Mouse (Mus musculus): Measurements from ENCODE around the gene Tex45. TPM values are rescaled to one million over a fixed set of nuclear protein-coding genes. Genes with fewer than 3 reads are reported as not detected.

The Tex45 gene
- polyA plus RNA-seq, 1 experiment from 2014 or later = 0.18 TPM

DNA sequence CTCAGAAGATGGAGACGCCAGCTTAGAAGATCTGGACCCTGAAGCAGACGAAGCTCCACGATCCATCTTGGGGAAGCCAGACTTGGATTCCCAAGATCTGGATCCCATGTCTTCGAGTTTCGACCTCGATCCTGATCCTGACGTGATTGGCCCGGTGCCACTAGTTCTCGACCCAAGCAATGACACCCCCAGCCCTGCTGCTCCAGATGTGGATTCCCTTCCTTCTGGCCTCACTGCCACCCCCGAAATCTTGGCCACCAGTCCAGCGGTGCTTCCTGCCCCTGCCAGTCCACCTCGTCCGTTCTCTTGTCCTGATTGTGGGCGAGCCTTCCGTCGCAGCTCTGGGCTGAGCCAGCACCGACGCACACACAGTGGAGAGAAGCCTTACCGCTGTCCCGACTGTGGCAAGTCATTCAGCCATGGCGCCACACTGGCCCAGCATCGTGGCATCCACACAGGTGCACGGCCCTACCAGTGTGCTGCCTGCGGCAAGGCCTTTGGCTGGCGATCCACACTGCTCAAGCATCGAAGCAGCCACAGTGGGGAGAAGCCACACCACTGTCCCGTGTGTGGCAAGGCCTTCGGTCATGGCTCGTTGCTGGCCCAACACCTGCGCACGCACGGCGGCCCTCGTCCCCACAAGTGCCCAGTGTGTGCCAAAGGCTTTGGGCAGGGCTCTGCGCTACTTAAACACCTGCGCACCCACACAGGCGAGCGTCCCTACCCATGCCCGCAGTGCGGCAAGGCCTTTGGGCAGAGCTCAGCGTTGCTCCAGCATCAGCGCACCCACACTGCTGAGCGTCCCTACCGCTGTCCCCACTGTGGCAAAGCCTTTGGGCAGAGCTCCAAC, 25.1 kb downstream of the Tex45 start:
- Histone ChIP-seq H3K27me3 (ENCODE audit: control insufficient read depth, insufficient read depth, low read length) (no peaks in the 10 kb centered on the region), H3K4me2 (ENCODE audit: low read length) (no peak overlapping the region), H3K4me3 (replicated peaks; ENCODE audit: low read depth, low read length) (no peak overlapping the region), H3K27ac (replicated peaks; ENCODE audit: low read depth, low read length) (no peak overlapping the region), H3K36me3 (ENCODE audit: control insufficient read depth, insufficient read depth, low read length) (peaks cover 33% of the 10 kb centered on the region), H3K9ac (replicated peaks; ENCODE audit: low read length) (no peak overlapping the region), H3K4me1 (ENCODE audit: control insufficient read depth, insufficient read depth, low read length) (peaks cover 13% of the 10 kb centered on the region), H3K9me3 (ENCODE audit: control insufficient read depth, low read length) (peaks cover 7% of the 10 kb centered on the region; the same call in 1 of the 2 replicates)
- DNase-seq = no peak
- no peak for ATAC-seq (ENCODE audit: low FRiP score, low TSS enrichment)
- WGBS = 97% methylated on average over 44 of the region's 44 CpGs

DNA sequence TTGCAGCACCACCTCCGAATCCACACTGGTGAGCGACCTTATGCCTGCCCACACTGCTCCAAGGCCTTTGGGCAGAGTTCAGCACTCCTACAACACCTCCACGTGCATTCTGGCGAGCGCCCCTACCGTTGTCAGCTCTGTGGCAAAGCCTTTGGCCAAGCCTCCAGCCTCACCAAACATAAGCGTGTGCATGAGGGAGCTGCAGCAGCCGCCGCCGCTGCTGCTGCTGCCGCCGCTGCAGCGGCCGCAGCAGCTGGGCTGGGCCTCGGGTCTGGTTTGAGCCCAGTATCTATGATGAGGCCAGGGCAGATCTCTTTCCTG, 25.7 kb downstream of the Tex45 start:
- Histone ChIP-seq H3K4me2 (ENCODE audit: low read length) (no peak overlapping the region), H3K27ac (replicated peaks; ENCODE audit: low read depth, low read length) (no peak overlapping the region), H3K4me1 (ENCODE audit: control insufficient read depth, insufficient read depth, low read length) (peaks cover 19% of the 10 kb centered on the region), H3K36me3 (ENCODE audit: control insufficient read depth, insufficient read depth, low read length) (peaks cover 33% of the 10 kb centered on the region), H3K27me3 (ENCODE audit: control insufficient read depth, insufficient read depth, low read length) (no peaks in the 10 kb centered on the region), H3K9ac (replicated peaks; ENCODE audit: low read length) (no peak overlapping the region), H3K9me3 (ENCODE audit: control insufficient read depth, low read length) (peaks cover 7% of the 10 kb centered on the region; the same call in 1 of the 2 replicates), H3K4me3 (replicated peaks; ENCODE audit: low read depth, low read length) (no peak overlapping the region)
- DNase-seq (no peak), ATAC-seq (ENCODE audit: low FRiP score, low TSS enrichment) (no peak)
- 94% methylated on average over 15 of the region's 15 CpGs for WGBS

DNA sequence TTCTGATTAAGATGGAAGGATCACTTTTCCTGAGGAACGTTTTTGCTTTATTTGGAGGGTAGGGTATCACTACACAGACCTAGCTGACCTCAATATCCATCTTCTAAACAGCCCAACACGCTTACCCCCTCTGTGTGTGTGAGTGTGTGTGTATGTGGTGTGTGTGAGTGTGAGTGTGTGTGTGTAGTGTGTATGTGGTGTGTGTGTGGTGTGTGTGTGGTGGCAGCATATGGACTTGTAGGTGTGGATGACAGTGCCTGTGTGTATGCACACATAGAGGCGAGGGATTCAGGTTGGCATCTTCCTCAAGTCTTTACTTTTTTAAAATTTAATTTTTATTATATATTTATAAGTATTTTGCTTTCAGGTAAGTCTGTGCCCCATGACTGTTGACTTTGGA, 27.9 kb downstream of the Tex45 start:
- no peak overlapping the region for H3K27ac ChIP-seq (replicated peaks; ENCODE audit: low read depth, low read length)
- no peaks in the 10 kb centered on the region for H3K27me3 ChIP-seq (ENCODE audit: control insufficient read depth, insufficient read depth, low read length)
- H3K9me3 ChIP-seq (ENCODE audit: control insufficient read depth, low read length) = peaks cover 7% of the 10 kb centered on the region; the same call in 1 of the 2 replicates
- H3K4me2 ChIP-seq (ENCODE audit: low read length) = no peak overlapping the region
- DNase-seq (no peak), ATAC-seq (ENCODE audit: low FRiP score, low TSS enrichment) (no peak)
- H3K9ac ChIP-seq (replicated peaks; ENCODE audit: low read length) = no peak overlapping the region
- H3K4me1 ChIP-seq (ENCODE audit: control insufficient read depth, insufficient read depth, low read length) = peaks cover 24% of the 10 kb centered on the region
- 92% methylated on average over 3 of the region's 3 CpGs for WGBS
- no peak overlapping the region for H3K4me3 ChIP-seq (replicated peaks; ENCODE audit: low read depth, low read length)
- H3K36me3 ChIP-seq (ENCODE audit: control insufficient read depth, insufficient read depth, low read length) = peaks cover 33% of the 10 kb centered on the region

DNA sequence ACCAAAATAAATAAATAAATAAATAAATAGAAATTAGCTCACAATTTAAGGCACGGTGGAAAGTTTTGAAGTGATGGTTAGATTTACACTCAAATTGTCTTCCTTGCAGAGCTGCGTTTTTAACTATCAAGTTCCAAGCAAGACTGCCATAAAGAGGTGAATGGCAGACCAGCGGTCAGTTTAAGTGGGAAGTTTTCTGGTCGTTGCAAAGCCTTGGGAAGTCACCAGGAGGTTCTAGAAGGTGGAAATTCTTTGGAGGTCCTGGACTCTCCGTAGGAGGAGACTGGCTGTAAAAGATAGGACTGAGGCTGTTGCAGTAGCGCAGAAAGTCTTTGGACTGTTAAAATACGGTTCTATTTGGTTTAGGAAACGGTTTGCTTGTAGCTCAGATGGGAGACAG, 29.1 kb downstream of the Tex45 start:
- Histone ChIP-seq H3K27ac (replicated peaks; ENCODE audit: low read depth, low read length) (peak overlapping the region; percentile 84), H3K4me2 (ENCODE audit: low read length) (peak overlapping the region; percentile 83), H3K4me1 (ENCODE audit: control insufficient read depth, insufficient read depth, low read length) (peaks cover 19% of the 10 kb centered on the region), H3K9ac (replicated peaks; ENCODE audit: low read length) (peak overlapping the region; percentile 69), H3K27me3 (ENCODE audit: control insufficient read depth, insufficient read depth, low read length) (no peaks in the 10 kb centered on the region), H3K4me3 (replicated peaks; ENCODE audit: low read depth, low read length) (peak overlapping the region; percentile 79), H3K9me3 (ENCODE audit: control insufficient read depth, low read length) (peaks cover 7% of the 10 kb centered on the region; the same call in 1 of the 2 replicates), H3K36me3 (ENCODE audit: control insufficient read depth, insufficient read depth, low read length) (peaks cover 37% of the 10 kb centered on the region)
- ATAC-seq (ENCODE audit: low FRiP score, low TSS enrichment) (peak; percentile 5; the same call in 1 of the 2 replicates), DNase-seq (no peak)
- WGBS = 8% methylated on average over 8 of the region's 8 CpGs

DNA sequence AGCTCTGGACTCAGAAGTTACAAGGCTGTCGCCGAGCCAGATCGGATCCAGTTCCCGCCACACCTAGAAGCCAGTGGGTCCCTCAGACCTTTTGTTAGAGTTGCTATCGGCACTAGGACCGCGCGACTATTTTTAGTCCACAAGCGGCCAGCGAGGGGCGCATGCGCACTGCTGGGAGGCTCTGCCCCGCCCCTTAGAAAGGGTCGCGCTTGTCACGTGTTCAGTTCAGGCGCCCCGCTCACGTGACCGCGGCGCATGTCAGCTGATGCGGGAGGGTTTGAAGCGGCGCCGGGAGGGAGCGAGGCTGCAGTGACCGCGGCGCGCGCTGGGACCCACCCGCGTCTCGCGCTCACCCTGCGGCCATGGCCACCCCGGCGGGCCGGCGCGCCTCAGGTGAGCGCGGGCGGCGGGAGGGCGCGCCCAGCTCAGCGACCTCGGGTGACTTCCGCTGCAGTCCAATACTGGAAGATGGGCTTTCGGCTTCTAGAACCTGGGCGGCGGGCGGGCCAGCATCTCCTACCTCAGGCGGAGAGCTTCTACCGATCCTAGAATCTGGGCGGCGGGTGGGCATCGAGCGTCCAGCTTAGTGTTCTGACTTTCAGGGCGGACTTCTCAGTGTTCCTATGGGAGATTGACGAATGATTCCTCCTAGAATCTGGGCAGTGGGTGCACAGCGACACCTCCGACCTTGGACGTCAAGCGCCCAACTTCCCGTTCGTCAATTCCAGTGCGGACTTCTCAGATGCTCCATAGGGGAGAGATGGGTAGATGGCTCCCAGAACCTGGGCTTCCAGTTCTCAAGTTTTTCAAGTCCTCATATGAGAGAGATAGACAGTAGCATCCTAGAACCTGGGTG, 29.8 kb downstream of the Tex45 start, which contains the start of gene Mcoln1:
Gene Mcoln1, plus strand, starts transcription at position 223 of the 856 bp plus-strand sequence.
- peak; percentile 91 for ATAC-seq (ENCODE audit: low FRiP score, low TSS enrichment)
- DNase-seq = peak; percentile 100
- Histone ChIP-seq H3K9ac (replicated peaks; ENCODE audit: low read length) (peak within 1 kb of the TSS; percentile 83), H3K4me3 (replicated peaks; ENCODE audit: low read depth, low read length) (peak within 1 kb of the TSS; percentile 79), H3K27me3 (ENCODE audit: control insufficient read depth, insufficient read depth, low read length) (no peaks in the 10 kb centered on the region), H3K4me1 (ENCODE audit: control insufficient read depth, insufficient read depth, low read length) (peaks cover 19% of the 10 kb centered on the region), H3K36me3 (ENCODE audit: control insufficient read depth, insufficient read depth, low read length) (peaks cover 34% of the 10 kb centered on the region), H3K4me2 (ENCODE audit: low read length) (peak within 1 kb of the TSS; percentile 83), H3K9me3 (ENCODE audit: control insufficient read depth, low read length) (peaks cover 7% of the 10 kb centered on the region; the same call in 1 of the 2 replicates), H3K27ac (replicated peaks; ENCODE audit: low read depth, low read length) (peak within 1 kb of the TSS; percentile 84)
- WGBS = under 1% methylated on average over 70 of the region's 70 CpGs

DNA sequence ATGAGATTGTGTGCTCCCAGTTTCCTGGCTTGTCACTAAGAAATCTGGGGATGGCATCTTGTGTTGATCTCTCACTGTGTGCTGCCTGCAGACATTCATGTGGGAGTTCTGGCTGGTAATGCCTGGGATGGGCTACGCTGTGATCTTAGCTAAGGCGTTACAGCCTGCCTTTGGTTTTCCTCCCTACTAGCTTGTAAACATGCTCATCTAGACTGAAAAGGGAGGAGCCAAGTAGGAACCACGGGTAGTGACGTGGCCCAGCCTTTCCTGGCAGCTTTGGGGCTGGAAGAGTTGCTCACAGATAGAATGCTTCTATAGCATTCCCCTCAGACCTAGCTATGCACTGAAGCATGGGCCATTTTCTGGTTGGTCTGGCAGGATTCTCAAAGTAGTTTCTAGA, 31.6 kb downstream of the Tex45 start:
- H3K36me3 ChIP-seq (ENCODE audit: control insufficient read depth, insufficient read depth, low read length) = peaks cover 32% of the 10 kb centered on the region
- DNase-seq (no peak), ATAC-seq (ENCODE audit: low FRiP score, low TSS enrichment) (no peak)
- no peak overlapping the region for H3K9ac ChIP-seq (replicated peaks; ENCODE audit: low read length)
- 83% methylated on average over 4 of the region's 4 CpGs for WGBS
- H3K4me3 ChIP-seq (replicated peaks; ENCODE audit: low read depth, low read length) = no peak overlapping the region
- no peaks in the 10 kb centered on the region for H3K27me3 ChIP-seq (ENCODE audit: control insufficient read depth, insufficient read depth, low read length)
- no peaks in the 10 kb centered on the region for H3K9me3 ChIP-seq (ENCODE audit: control insufficient read depth, low read length)
- peaks cover 16% of the 10 kb centered on the region for H3K4me1 ChIP-seq (ENCODE audit: control insufficient read depth, insufficient read depth, low read length)
- H3K4me2 ChIP-seq (ENCODE audit: low read length) = no peak overlapping the region
- no peak overlapping the region for H3K27ac ChIP-seq (replicated peaks; ENCODE audit: low read depth, low read length)

DNA sequence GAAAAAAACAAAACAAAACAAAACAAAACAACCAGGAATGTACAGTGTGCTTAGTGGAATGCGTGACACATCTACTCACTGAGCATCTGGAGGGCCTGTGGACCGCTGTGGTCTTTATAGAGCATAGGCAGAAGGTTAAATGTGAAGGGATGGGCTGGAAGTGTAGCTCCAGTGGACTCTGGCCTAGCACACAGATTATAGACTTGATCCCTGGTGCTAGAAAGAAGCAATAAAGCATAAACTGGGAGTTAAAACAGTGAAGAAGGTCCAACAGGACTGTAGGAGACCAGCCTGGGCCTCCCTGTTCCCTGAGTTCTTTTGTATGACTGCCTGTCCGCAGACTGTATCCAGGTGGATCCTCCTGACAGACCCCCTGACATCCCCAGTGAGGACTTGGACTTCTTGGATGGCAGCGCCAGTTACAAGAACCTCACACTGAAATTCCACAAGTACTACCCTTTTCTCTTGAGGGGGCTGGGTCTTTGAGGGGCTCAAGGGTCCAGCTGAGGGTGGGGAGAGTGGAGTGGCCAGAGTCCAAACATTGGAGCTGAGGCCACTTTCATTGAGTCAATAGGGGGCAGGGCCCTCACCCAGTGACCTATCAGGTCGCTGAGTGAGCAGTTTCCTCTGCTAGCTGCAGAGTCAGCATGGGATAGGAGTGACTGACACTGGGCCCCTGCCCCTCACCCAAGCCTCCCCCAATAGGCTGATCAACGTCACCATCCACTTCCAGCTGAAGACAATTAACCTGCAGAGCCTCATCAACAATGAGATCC, 37.5 kb downstream of the Tex45 start:
- Histone ChIP-seq H3K27me3 (ENCODE audit: control insufficient read depth, insufficient read depth, low read length) (no peaks in the 10 kb centered on the region), H3K4me1 (ENCODE audit: control insufficient read depth, insufficient read depth, low read length) (no peaks in the 10 kb centered on the region), H3K36me3 (ENCODE audit: control insufficient read depth, insufficient read depth, low read length) (peaks cover 69% of the 10 kb centered on the region), H3K27ac (replicated peaks; ENCODE audit: low read depth, low read length) (no peak overlapping the region), H3K4me2 (ENCODE audit: low read length) (no peak overlapping the region), H3K4me3 (replicated peaks; ENCODE audit: low read depth, low read length) (no peak overlapping the region), H3K9me3 (ENCODE audit: control insufficient read depth, low read length) (no peaks in the 10 kb centered on the region), H3K9ac (replicated peaks; ENCODE audit: low read length) (no peak overlapping the region)
- 92% methylated on average over 6 of the region's 6 CpGs for WGBS
- DNase-seq (no peak), ATAC-seq (ENCODE audit: low FRiP score, low TSS enrichment) (no peak)

DNA sequence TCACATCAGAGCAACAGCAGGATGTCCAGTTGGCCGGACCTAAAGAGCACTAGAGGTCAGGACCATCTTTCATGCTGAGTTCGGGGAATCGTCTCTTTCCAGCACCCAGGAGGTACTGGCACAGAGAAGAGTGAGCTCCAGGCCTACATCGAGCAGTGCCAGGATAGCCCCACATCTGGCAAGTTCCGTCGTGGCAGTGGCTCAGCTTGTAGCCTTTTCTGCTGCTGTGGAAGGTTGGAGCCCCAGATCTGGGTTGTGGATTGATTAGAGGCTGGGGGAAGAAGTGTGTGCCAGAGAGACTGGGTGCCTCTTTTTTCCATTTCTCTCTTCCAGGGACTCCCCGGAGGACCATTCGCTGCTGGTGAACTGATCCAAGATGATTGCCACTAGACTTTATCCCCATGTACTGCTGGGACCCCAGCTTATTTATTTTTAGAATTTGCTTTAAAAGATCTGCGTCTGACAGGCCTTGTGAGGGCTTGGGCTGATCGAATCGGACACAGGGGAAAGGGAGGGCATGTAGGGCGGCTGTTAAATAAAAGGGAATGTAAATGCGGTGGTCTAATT, 44.1 kb downstream of the Tex45 start:
- H3K4me1 ChIP-seq (ENCODE audit: control insufficient read depth, insufficient read depth, low read length) = no peaks in the 10 kb centered on the region
- H3K4me2 ChIP-seq (ENCODE audit: low read length) = peak overlapping the region; percentile 89
- H3K36me3 ChIP-seq (ENCODE audit: control insufficient read depth, insufficient read depth, low read length) = peaks cover 38% of the 10 kb centered on the region
- no peak for ATAC-seq (ENCODE audit: low FRiP score, low TSS enrichment)
- peak overlapping the region; percentile 64 for H3K4me3 ChIP-seq (replicated peaks; ENCODE audit: low read depth, low read length)
- 34% methylated on average over 13 of the region's 13 CpGs for WGBS
- no peak for DNase-seq
- peak overlapping the region; percentile 36; the same call in 1 of the 2 replicates for H3K9ac ChIP-seq (replicated peaks; ENCODE audit: low read length)
- peak overlapping the region; percentile 75 for H3K27ac ChIP-seq (replicated peaks; ENCODE audit: low read depth, low read length)
- H3K9me3 ChIP-seq (ENCODE audit: control insufficient read depth, low read length) = no peaks in the 10 kb centered on the region
- H3K27me3 ChIP-seq (ENCODE audit: control insufficient read depth, insufficient read depth, low read length) = no peaks in the 10 kb centered on the region
